Comparison of ENCODE assay signal across 27 mouse cellular contexts in the genomic region with DNA sequence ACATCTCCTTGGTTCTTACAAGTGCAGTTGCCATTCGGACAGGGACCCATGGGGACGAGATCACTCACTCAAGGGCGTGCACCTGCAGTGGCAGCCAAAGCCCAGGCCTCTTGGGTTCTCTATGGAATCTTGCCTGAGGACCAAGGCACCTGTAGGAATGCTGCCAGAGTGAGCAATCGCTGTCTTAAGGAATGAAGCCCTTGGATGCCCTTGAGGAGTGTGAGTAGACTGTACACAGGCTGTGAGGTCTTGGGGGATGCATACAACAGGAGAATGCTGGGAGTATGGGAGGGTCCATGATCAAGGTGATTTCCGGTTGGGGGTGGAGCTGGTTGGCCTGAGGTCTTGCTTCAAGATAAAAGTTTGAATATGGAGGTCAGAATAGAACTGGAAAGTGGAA. TPM values are rescaled to one million over a fixed set of nuclear protein-coding genes. Genes with fewer than 3 reads are reported as not detected.
DNase-seq lines count a peak whose midpoint lies in the region; ATAC-seq lines count a peak whose summit lies in the region.
"Had no signal": no experiment of that assay in that cellular context is flagged by ENCODE, and none has a peak within 500 bp of the region (broad histone marks: within the 10 kb centered on the region; RNA-seq: fewer than 3 reads in every experiment).

No protein-coding gene starts in this region.

- peaks cover 19% of the 10 kb centered on the region for H3K4me1 ChIP-seq in midbrain, embryonic 10.5 days
- H3K4me1 ChIP-seq in midbrain, embryonic 15.5 days: peaks cover 8% of the 10 kb centered on the region; the same call in 1 of the 2 replicates

- 89% methylated on average over 5 of the region's 5 CpGs for WGBS in midbrain, embryonic 10.5 days
- WGBS in midbrain, embryonic 15.5 days: 91% methylated on average over 5 of the region's 5 CpGs

- no peaks in the 10 kb centered on the region for H3K36me3 ChIP-seq in midbrain, embryonic 10.5 days
- H3K36me3 ChIP-seq in midbrain, embryonic 15.5 days (replicated peaks): no peaks in the 10 kb centered on the region
- H3K36me3 ChIP-seq: embryonic facial prominence, embryonic 13.5 days; embryonic facial prominence, embryonic 15.5 days; forebrain, embryonic 10.5 days; forebrain, embryonic 12.5 days; G1E had no signal

- H3K9me3 ChIP-seq in midbrain, embryonic 10.5 days (replicated peaks): no peaks in the 10 kb centered on the region
- H3K9me3 ChIP-seq in midbrain, embryonic 15.5 days: no peaks in the 10 kb centered on the region
- H3K9me3 ChIP-seq: embryonic facial prominence, embryonic 13.5 days; embryonic facial prominence, embryonic 15.5 days; forebrain, embryonic 10.5 days; forebrain, embryonic 12.5 days; G1E had no signal

- DNase-seq in midbrain, embryonic 10.5 days (ENCODE audit: low spot score): no peak
- peak; percentile 69 for DNase-seq in R1 (ENCODE audit: low read depth, low spot score)
- DNase-seq in urinary bladder, adult 2 months (ENCODE audit: low spot score): no peak
- DNase-seq in cerebellum, adult 9-11 months: no peak
- DNase-seq: adrenal gland, adult 8-10 months; adrenal gland, postnatal 14 days; adrenal gland, postnatal 36 days; cerebellum, adult 11-12 months; cerebellum, adult 2 months; cerebellum, adult 9-10 months; cerebellum, postnatal 14 days; cerebellum, postnatal 36 days; embryo, embryonic 11 days had no signal

- no peak overlapping the region for H3K4me3 ChIP-seq in midbrain, embryonic 10.5 days
- no peak overlapping the region for H3K4me3 ChIP-seq in midbrain, embryonic 15.5 days
- H3K4me3 ChIP-seq: embryonic facial prominence, embryonic 13.5 days; embryonic facial prominence, embryonic 15.5 days; erythroblast, embryonic 14.5 days; forebrain, embryonic 10.5 days; forebrain, embryonic 12.5 days had no signal

- 0 out of 2 replicates have a peak overlapping the region, but pooled peaks have one; percentile 28 for H3K27ac ChIP-seq in midbrain, embryonic 10.5 days (replicated peaks)
- no peak overlapping the region for H3K27ac ChIP-seq in midbrain, embryonic 15.5 days
- H3K27ac ChIP-seq: embryonic facial prominence, embryonic 13.5 days; embryonic facial prominence, embryonic 15.5 days; forebrain, embryonic 10.5 days; forebrain, embryonic 12.5 days had no signal

- H3K9ac ChIP-seq in midbrain, embryonic 15.5 days: no peak overlapping the region
- H3K9ac ChIP-seq: embryonic facial prominence, embryonic 13.5 days; embryonic facial prominence, embryonic 15.5 days; forebrain, embryonic 12.5 days had no signal

- no peaks in the 10 kb centered on the region for H3K27me3 ChIP-seq in midbrain, embryonic 10.5 days (ENCODE audit: low read depth, poor library complexity, severe bottlenecking)
- no peaks in the 10 kb centered on the region for H3K27me3 ChIP-seq in midbrain, embryonic 15.5 days (replicated peaks)
- H3K27me3 ChIP-seq: embryonic facial prominence, embryonic 13.5 days; embryonic facial prominence, embryonic 15.5 days; forebrain, embryonic 12.5 days; Patski had no signal

- H3K4me2 ChIP-seq in midbrain, embryonic 15.5 days: no peak overlapping the region
- H3K4me2 ChIP-seq: embryonic facial prominence, embryonic 13.5 days; embryonic facial prominence, embryonic 15.5 days; forebrain, embryonic 12.5 days had no signal

- no peak for ATAC-seq in midbrain, embryonic 15.5 days (replicated peaks)
- ATAC-seq: activated CD4-positive, CD25-positive, alpha-beta regulatory T cell, adult 4 months; forebrain, embryonic 14.5 days; forebrain, embryonic 16.5 days; Patski had no signal

RNA-seq across cellular contexts. Expression of gene Rpl37a, which starts 30.3 kb away (rescaled TPM):
- polyA plus RNA-seq in midbrain, embryonic 10.5 days (2016; fragmentation: Nextera tagmentation; extraction: Ambion mirVana): 1,262 and 1,429 TPM in 2 replicates
- polyA plus RNA-seq in midbrain, embryonic 15.5 days (2015; fragmentation: Nextera tagmentation; extraction: Ambion mirVana): 838 and 878 TPM in 2 replicates
- polyA plus RNA-seq in urinary bladder, adult 2 months (2012; rRNA removed): 1,766 and 1,999 TPM in 2 replicates

RNA-seq across cellular contexts. Expression of gene Ankar, which starts 41.0 kb away (rescaled TPM):
- not detected in 2 replicates for polyA plus RNA-seq in midbrain, embryonic 10.5 days (2016; fragmentation: Nextera tagmentation; extraction: Ambion mirVana)
- not detected in 2 replicates for polyA plus RNA-seq in midbrain, embryonic 15.5 days (2015; fragmentation: Nextera tagmentation; extraction: Ambion mirVana)
- polyA plus RNA-seq in urinary bladder, adult 2 months (2012; rRNA removed): not detected in 2 replicates
- polyA plus RNA-seq: activated CD4-positive, CD25-positive, alpha-beta regulatory T cell, adult 4 months; C2C12; cerebellum, adult 2 months; embryonic facial prominence, embryonic 11.5 days; embryonic facial prominence, embryonic 13.5 days; embryonic facial prominence, embryonic 15.5 days; erythroblast, embryonic 14.5 days; forebrain, embryonic 10.5 days; forebrain, embryonic 12.5 days; forebrain, embryonic 14.5 days; forebrain, embryonic 16.5 days; frontal cortex, adult 2 months; G1E; Patski had no signal
